Mouse (Mus musculus) bone marrow, adult 2 months (tissue): ENCODE measurements around the gene Rhof. TPM values are rescaled to one million over a fixed set of nuclear protein-coding genes. Genes with fewer than 3 reads are reported as not detected.

Experiments
- H3K27ac ChIP-seq: fragments of 200-500 bp; 2 replicates; pipeline ENCODE4 v1.5.1; 2012; ENCODE audit warnings: low read depth, mild to moderate bottlenecking, control low read depth, inconsistent platforms, low read length; ENCODE audit not compliant: control insufficient read depth, poor library complexity, insufficient read depth
- H3K4me1 ChIP-seq: fragments of 200-500 bp; 2 replicates; pipeline ENCODE4 v1.6.1; 2011; ENCODE audit warnings: low read length; ENCODE audit not compliant: control insufficient read depth, insufficient read depth
- H3K4me3 ChIP-seq: fragments of 200-500 bp; replicated peaks from 2 replicates; pipeline ENCODE3; 2011; ENCODE audit warnings: mild to moderate bottlenecking, low read depth, low read length, control low read depth; ENCODE audit not compliant: control insufficient read depth
- CTCF ChIP-seq: fragments of 200-500 bp; IDR thresholded peaks from 2 replicates; pipeline ENCODE4 v1.5.1; 2011; ENCODE audit warnings: low read length, control low read depth; ENCODE audit not compliant: control insufficient read depth, insufficient read depth
- POLR2A ChIP-seq: fragments of 200-500 bp; IDR thresholded peaks from 2 replicates; pipeline ENCODE4 v1.6.1; 2011; ENCODE audit warnings: low read depth, mild to moderate bottlenecking, control low read depth, low read length, borderline replicate concordance; ENCODE audit not compliant: control insufficient read depth
- WGBS: fragments of 180-500 bp; shearing (Covaris S2); methylation state at CpG from one replicate; pipeline ENCODE4 v1.1.7; 2018; 5-methylcytosine and 5-hydroxymethylcytosine counted together
- polyA plus RNA-seq: library from polyadenylated mRNA; stranded (reverse); fragments of >200 nt; gene quantifications from 2 replicates; pipeline ENCODE4 v1.2.4, GENCODE M21; 2011; ENCODE audit warnings: low replicate concordance; ENCODE audit not compliant: missing spikeins, insufficient read depth, insufficient read length

Gene Rhof
- polyA plus RNA-seq, 1 experiment, result 7.2 TPM

- TF ChIP-seq POLR2A (no peak), CTCF (no peak)
- WGBS, result 60% methylated on average over 13 of the region's 13 CpGs
- Histone ChIP-seq H3K27ac (no peak overlapping the region), H3K4me1 (no peaks in the 10 kb centered on the region; the same call in 1 of the 2 replicates), H3K4me3 (no peak overlapping the region)
These were observed 49.0 kb downstream of the Rhof start for GRCm38 (mm10) chr5:123083340-123084050.

DNA sequence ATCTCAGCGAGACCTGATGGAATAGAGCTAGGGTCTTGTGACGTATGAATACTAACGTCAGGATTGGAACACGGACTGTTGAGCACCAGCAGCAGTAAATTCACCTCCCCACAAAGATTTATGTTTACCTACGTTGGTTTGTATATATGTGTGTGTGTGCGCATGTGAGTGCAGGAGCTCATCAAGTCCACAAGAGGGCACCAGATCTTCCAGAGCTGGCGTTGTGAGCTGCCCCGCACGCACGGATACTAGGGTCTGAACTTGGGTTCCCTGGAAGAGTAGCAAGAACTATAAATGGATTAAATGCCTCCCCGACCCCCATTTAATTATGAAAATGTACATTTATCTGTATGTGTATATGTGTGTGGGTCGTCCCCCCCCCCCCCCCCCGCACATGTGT lies 52.0 kb downstream of the Rhof start:
- H3K4me1 ChIP-seq, result peaks cover 3% of the 10 kb centered on the region
- H3K4me3 ChIP-seq, result no peak overlapping the region
- WGBS, result 91% methylated on average over 13 of the region's 13 CpGs
- H3K27ac ChIP-seq, result no peak overlapping the region
- TF ChIP-seq CTCF (peak; percentile 28; the same call in 1 of the 2 replicates), POLR2A (no peak)

- peaks cover 4% of the 10 kb centered on the region for H3K4me1 ChIP-seq
These were observed 52.5 kb downstream of the Rhof start for GRCm38 (mm10) chr5:123080041-123080440.

GRCm38 (mm10) chr5:123079568-123079967 lies 52.9 kb downstream of the Rhof start:
- 0% methylated on average over 1 of the region's 1 CpGs for WGBS
- Histone ChIP-seq H3K4me3 (no peak overlapping the region), H3K27ac (no peak overlapping the region), H3K4me1 (peaks cover 4% of the 10 kb centered on the region)
- TF ChIP-seq POLR2A (no peak), CTCF (no peak)

More at GRCm38 (mm10) chr5:123080041-123080440, 52.5 kb downstream of the Rhof start:
- no peak overlapping the region for H3K27ac ChIP-seq
- WGBS, result 14% methylated on average over 8 of the region's 8 CpGs
- TF ChIP-seq CTCF (no peak), POLR2A (no peak)
- H3K4me3 ChIP-seq, result no peak overlapping the region

GRCm38 (mm10) chr5:123076419-123077281 lies 55.8 kb downstream of the Rhof start:
- 2% methylated on average over 35 of the region's 35 CpGs for WGBS
- TF ChIP-seq POLR2A (0 out of 2 replicates have a peak, but pooled peaks have one; percentile 32), CTCF (no peak)
- peak overlapping the region; percentile 63 for H3K27ac ChIP-seq
- H3K4me3 ChIP-seq, result peak overlapping the region; percentile 69
- H3K4me1 ChIP-seq, result peaks cover 4% of the 10 kb centered on the region

GRCm38 (mm10) chr5:123075576-123076418 lies 56.7 kb downstream of the Rhof start:
- 7% methylated on average over 45 of the region's 45 CpGs for WGBS
- peaks cover 4% of the 10 kb centered on the region for H3K4me1 ChIP-seq
- TF ChIP-seq CTCF (no peak), POLR2A (peak; percentile 61; the same call in 1 of the 2 replicates)
- H3K4me3 ChIP-seq, result peak overlapping the region; percentile 69
- H3K27ac ChIP-seq, result peak overlapping the region; percentile 63

DNA sequence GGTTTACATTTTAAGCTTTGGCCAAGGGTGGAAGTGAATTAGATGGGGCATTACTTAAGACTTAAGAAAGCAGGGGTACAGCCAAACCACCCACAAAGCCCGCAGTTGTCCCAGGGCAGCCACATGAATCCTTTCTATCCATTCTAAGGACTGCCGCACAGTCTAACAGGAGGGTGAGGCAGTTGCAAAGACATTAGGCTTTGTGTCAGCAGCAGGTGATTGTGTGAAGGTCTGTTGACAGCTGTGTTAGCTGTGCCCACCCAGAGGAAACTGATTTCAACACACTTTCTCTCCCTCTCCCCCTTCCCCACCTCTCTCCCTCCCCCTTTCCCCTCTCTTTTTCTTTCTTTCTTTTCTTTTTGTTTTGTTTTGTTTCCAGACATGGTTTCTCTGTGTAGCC lies 63.8 kb downstream of the Rhof start:
- Histone ChIP-seq H3K4me1 (no peaks in the 10 kb centered on the region; the same call in 1 of the 2 replicates), H3K4me3 (no peak overlapping the region), H3K27ac (no peak overlapping the region)
- WGBS, result 76% methylated on average over 2 of the region's 2 CpGs
- TF ChIP-seq CTCF (no peak), POLR2A (no peak)

DNA sequence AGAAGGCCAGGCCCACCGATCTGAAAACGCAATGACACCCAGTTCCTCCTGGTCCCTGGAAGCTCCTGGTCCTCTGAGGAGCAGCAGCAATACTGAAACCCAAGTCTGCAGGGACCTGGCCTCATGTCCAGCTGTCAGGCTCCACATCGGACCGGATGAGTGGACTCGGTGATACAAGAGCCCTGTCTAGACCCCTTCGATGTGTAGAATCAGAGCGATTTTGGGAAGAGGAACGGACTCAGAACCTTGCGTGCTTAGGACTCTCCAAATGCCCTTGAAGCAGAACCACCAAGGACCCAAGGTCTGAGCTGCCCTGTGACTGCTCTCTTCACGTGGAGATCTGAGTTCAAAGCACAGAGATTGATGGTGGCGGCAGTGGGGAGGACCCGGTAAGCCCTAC lies 64.4 kb downstream of the Rhof start, which contains the start of gene Tmem120b:
TSS of gene Tmem120b (plus strand) at position 301 of the 400 bp plus-strand sequence.
- H3K27ac ChIP-seq, result no peak within 1 kb of the TSS
- TF ChIP-seq CTCF, result no peak
- WGBS, result 79% methylated on average over 12 of the region's 12 CpGs
- H3K4me3 ChIP-seq, result no peak within 1 kb of the TSS
- H3K4me1 ChIP-seq, result no peaks in the 10 kb centered on the region; the same call in 1 of the 2 replicates
